Mouse (Mus musculus) CH12.LX (cell line): ENCODE results near the gene Hnrnpa0.
A peak's percentile ranks its signal among the peaks of the same experiment; 100 is the strongest.

Experiments used
- CHD1 ChIP-seq: IDR thresholded peaks from 2 replicates; pipeline ENCODE4 v1.6.1; 2012; ENCODE audit warnings: low read depth, low read length, improper control_type of control experiment, inconsistent platforms
- CTCF ChIP-seq, 2 experiments: IDR thresholded peaks in 1 of 2; conservative IDR thresholded peaks in 1 of 2; 2 replicates each; pipeline ENCODE4 v1.5.1; 2011 to 2012; ENCODE audit warnings: low read depth in 2 of 2, low read length in 2 of 2, improper control_type of control experiment in 1 of 2, inconsistent platforms in 1 of 2, mild to moderate bottlenecking in 1 of 2, moderate library complexity in 1 of 2
- E2F4 ChIP-seq: IDR thresholded peaks from 2 replicates; pipeline ENCODE4 v1.6.1; 2011; ENCODE audit warnings: low read depth, low read length, improper control_type of control experiment; ENCODE audit not compliant: insufficient replicate concordance
- EP300 ChIP-seq: IDR thresholded peaks from 2 replicates; pipeline ENCODE4 v1.6.1; 2011; ENCODE audit warnings: low read length, improper control_type of control experiment
- JUN ChIP-seq: IDR thresholded peaks from 2 replicates; pipeline ENCODE4 v1.6.1; 2011; ENCODE audit warnings: low read depth, mild to moderate bottlenecking, low read length, improper control_type of control experiment, moderate library complexity; ENCODE audit not compliant: insufficient read depth
- MAX ChIP-seq: IDR thresholded peaks from 2 replicates; pipeline ENCODE4 v1.6.1; 2011; ENCODE audit warnings: low read length, improper control_type of control experiment
- MAZ ChIP-seq: IDR thresholded peaks from 2 replicates; pipeline ENCODE4 v1.6.1; 2012; ENCODE audit warnings: low read depth, mild to moderate bottlenecking, inconsistent platforms, low read length, improper control_type of control experiment, moderate library complexity
- MYC ChIP-seq: IDR thresholded peaks from 2 replicates; pipeline ENCODE4 v1.6.1; 2011; ENCODE audit warnings: low read depth, mild to moderate bottlenecking, improper control_type of control experiment, low read length
- POLR2A ChIP-seq: IDR thresholded peaks from 2 replicates; pipeline ENCODE4 v1.6.1; 2011; ENCODE audit warnings: low read depth, mild to moderate bottlenecking, improper control_type of control experiment, low read length
- USF1 ChIP-seq: IDR thresholded peaks from 2 replicates; pipeline ENCODE4 v1.6.1; 2014; ENCODE audit warnings: low read depth, mild to moderate bottlenecking, inconsistent platforms, low read length, improper control_type of control experiment
- USF2 ChIP-seq: conservative IDR thresholded peaks from 2 replicates; pipeline ENCODE4 v1.6.1; 2011; ENCODE audit warnings: low read depth, low read length, improper control_type of control experiment
- ZC3H11A ChIP-seq: IDR thresholded peaks from 2 replicates; pipeline ENCODE4 v1.6.1; 2012; ENCODE audit warnings: low read depth, mild to moderate bottlenecking, inconsistent platforms, low read length, improper control_type of control experiment
- ZKSCAN1 ChIP-seq: IDR thresholded peaks from 2 replicates; pipeline ENCODE4 v1.6.1; 2012; ENCODE audit warnings: low read depth, inconsistent platforms, low read length, improper control_type of control experiment, borderline replicate concordance

- no peak for TF ChIP-seq POLR2A
- TF ChIP-seq E2F4: no peak
- TF ChIP-seq MAX: no peak
- no peak for TF ChIP-seq ZKSCAN1
- no peak for TF ChIP-seq ZC3H11A
- TF ChIP-seq CTCF (conservative IDR thresholded peaks at IDR 0.05 in 1 of 2, IDR thresholded peaks at IDR 0.05 in 1 of 2; ENCODE audit: low read depth in 2 of 2, low read length in 2 of 2): peak; percentile 47 to 72
- TF ChIP-seq EP300: no peak
- TF ChIP-seq USF1: no peak
- no peak for TF ChIP-seq CHD1
- no peak for TF ChIP-seq USF2
- TF ChIP-seq MYC: no peak
- no peak for TF ChIP-seq MAZ
- no peak for TF ChIP-seq JUN
Observed at GRCm38 (mm10) chr13:58117318-58118017, 10.9 kb downstream of the Hnrnpa0 start.
